Mouse (Mus musculus) brown adipose tissue, adult 24 weeks (tissue): Measurements from ENCODE around the gene Aunip. TPM values are rescaled to one million over a fixed set of nuclear protein-coding genes. Genes with fewer than 3 reads are reported as not detected.

Experiments used
- H3K27ac ChIP-seq: fragments of 200-500 bp; replicated peaks from 2 replicates; pipeline ENCODE4 v1.5.1; 2012; ENCODE audit warnings: low read depth, mild to moderate bottlenecking, low read length
- H3K4me1 ChIP-seq: fragments of 200-500 bp; 2 replicates; pipeline ENCODE4 v1.6.1; 2012; ENCODE audit warnings: low read length, mixed read lengths; ENCODE audit not compliant: control insufficient read depth, insufficient read depth, insufficient read length
- H3K4me3 ChIP-seq: fragments of 200-500 bp; 2 replicates; pipeline ENCODE4 v1.5.1; 2012; ENCODE audit warnings: low read depth, mild to moderate bottlenecking, low read length, moderate library complexity; ENCODE audit not compliant: insufficient read depth
- polyA plus RNA-seq: library from polyadenylated mRNA; stranded (reverse); fragments of >200 nt; gene quantifications from 2 replicates; pipeline ENCODE4 v1.2.4, GENCODE M21; 2012; ENCODE audit not compliant: missing spikeins, insufficient read depth, insufficient read length

Gene Aunip
- polyA plus RNA-seq: not detected in 2 replicates

DNA sequence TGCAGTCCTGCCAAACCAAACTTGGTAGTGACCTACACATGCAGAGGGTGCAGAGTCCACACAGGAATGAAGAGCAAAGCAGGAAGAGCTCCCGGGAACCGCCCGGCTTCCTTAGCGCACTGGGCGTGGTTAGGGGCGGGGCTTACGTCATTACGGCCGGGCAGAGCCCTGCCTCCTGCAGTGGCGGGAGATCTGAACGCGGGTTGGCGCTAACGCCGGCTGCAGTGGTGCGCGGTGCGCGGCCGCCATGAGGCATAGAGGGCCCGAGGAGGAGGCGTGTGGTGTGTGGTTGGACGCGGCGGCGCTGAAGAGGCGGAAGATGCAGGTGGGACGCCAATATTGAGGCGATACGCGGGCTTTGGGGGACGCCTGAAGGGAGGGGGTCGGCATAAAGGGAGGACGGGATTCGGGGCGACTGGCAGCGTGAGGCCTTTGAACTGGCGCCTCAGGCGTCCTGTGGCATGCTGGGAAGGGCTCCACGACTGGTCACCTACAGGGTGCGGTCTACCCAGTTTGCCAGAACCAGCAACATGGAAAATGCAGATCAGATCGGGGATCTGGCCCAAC is at the start of gene Aunip:
Gene Aunip (plus strand): TSS at position 155 of the 567 bp plus-strand sequence.
- Histone ChIP-seq H3K4me3 (peak within 1 kb of the TSS; percentile 49), H3K4me1 (peaks cover 2% of the 10 kb centered on the region; the same call in 1 of the 2 replicates), H3K27ac (no peak within 1 kb of the TSS)

DNA sequence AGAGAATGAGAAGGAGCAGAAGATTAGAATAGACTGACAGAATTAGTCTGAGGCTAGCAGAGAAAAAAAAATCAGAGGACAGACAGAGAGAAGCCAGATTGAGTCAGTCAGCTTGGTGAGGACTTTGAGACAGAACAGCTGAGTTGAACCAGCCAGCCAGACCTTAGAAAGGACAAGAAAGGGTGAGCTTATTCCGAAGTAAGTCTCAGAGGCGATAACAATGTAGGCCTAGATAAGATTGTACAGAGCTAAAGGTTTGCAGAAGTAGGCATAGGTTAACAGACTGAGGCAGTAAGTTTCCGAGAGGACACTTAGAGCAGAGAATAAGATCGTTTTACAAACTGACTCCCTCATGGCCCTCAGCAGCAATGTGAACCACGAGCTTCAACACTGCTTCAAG is 49.5 kb upstream of the Aunip start:
- Histone ChIP-seq H3K4me1 (no peaks in the 10 kb centered on the region), H3K27ac (no peak overlapping the region), H3K4me3 (no peak overlapping the region)

DNA sequence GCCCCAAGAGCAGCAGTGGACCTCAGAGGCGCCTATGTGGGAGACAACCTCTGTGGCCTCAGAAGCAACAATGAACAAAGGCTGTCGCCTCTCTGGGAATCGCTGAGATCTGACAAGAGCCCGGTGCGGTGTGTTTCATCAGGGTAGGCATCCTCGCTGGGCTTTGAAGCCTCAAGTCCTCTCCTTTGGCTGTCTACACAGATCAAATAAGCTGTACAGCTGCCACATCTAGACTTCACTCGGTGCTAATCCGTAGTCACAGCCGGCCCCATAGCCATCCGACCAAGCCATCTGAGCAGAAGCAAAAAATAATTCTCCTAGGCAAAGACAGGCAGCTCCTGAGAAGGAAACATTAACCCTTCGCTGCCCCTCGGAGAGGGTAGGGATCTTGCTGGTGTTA is 45.0 kb upstream of the Aunip start:
- H3K4me1 ChIP-seq: no peaks in the 10 kb centered on the region; the same call in 1 of the 2 replicates
- no peak overlapping the region for H3K27ac ChIP-seq
- no peak overlapping the region for H3K4me3 ChIP-seq

DNA sequence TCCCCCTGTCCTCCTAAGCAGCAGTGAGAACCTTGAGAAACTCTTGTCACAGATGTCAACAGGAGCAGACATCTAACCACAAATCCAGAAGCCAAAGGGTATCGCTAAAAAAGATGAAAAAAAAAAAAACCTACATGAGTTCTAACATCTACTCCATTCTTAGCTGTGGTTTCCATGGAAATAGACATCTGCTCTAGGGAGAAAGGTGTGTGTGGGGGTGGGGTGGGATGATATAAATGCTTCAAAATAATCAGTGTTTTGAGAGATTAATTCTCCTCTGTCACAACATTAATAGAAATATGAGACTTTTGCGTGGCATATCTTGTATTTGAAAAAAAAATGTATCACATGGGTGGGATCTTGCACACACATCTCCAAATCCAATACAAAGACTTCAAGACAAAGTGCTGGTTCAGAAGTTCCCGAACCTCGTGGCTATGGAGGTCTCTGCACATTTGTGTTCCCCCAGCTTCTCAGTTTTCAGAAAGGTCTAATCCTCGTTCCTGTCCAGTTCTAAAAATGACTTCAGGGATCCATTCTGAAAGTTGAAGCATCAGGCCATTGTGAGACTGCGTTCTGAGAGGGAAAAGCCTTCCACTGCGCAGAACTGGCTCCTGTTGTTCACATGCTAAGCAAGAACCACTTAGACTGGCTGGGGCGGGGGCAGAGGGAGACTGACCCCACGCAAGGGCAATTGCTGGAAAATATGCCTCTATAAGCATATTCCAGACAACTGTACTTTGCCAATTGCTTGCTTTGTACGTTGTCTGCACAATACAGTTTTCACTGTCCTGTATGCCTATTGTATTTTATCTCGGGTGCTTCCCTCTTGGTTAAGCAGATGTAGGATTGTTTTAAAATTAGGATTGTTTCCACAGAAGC is 44.2 kb upstream of the Aunip start:
- Histone ChIP-seq H3K4me1 (no peaks in the 10 kb centered on the region; the same call in 1 of the 2 replicates), H3K27ac (no peak overlapping the region), H3K4me3 (no peak overlapping the region)

DNA sequence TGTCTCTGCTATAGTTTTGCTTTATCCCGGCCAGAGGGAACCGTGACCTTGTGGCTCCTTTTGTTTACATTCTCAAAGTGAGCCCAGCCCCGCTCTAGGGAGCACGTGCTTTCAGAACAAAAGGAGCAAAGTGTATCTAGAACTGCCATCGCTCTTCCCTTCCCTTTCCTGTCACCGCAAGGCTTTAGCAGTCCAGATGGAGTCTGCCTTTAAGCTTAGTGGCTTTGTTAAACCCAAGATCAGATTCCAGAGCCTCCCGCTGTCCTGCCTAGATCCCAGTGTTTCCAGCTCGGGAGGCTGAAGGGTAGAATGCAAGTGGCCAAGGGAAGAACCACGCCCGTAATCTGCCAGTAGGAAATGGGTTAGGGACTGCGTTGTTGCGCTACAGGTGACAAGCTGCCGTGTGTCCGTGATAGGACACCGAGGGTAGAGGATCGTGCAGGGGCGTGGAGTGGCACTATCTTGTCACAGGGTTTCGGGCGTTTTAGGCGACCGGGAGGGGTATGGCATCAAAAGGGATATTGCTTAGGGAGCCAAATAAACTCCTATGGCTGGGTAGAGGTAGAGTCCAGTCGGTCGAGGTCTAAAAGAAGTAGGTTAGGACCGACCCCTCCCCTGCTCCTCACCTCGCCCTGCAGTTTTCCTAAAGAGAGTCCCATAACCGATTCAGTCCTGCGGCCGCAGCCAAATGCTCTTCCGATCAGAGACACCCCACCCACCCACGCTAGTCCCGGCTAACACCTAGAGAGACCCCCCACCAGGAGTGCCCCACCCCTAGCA is 43.2 kb upstream of the Aunip start:
- Histone ChIP-seq H3K4me1 (no peaks in the 10 kb centered on the region; the same call in 1 of the 2 replicates), H3K27ac (peak overlapping the region; percentile 12; the same call in 1 of the 2 replicates), H3K4me3 (peak overlapping the region; percentile 61)

DNA sequence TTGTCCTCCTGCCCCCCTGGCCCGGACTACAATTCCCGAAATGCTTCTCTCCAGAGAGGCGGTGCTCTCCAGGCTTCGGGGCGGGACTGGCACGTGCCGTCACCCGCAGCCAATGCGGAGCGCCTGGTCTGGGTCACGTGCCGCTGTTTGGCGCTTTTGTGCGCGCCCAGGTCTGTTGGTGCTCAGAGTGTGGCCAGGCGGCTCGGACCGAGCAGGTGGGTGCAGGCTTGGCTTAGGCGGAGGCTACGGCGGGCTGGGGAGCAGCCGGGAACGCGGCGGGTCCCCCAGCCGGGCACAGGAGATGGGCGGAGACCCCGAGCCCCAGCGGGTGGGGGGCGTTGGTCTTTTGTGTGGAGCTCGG is 42.6 kb upstream of the Aunip start, which contains the start of gene Stmn1:
Gene Stmn1 (plus strand): TSS at position 106 of the 361 bp plus-strand sequence.
- Histone ChIP-seq H3K4me1 (no peaks in the 10 kb centered on the region; the same call in 1 of the 2 replicates), H3K27ac (peak within 1 kb of the TSS; percentile 12; the same call in 1 of the 2 replicates), H3K4me3 (peak within 1 kb of the TSS; percentile 62)

DNA sequence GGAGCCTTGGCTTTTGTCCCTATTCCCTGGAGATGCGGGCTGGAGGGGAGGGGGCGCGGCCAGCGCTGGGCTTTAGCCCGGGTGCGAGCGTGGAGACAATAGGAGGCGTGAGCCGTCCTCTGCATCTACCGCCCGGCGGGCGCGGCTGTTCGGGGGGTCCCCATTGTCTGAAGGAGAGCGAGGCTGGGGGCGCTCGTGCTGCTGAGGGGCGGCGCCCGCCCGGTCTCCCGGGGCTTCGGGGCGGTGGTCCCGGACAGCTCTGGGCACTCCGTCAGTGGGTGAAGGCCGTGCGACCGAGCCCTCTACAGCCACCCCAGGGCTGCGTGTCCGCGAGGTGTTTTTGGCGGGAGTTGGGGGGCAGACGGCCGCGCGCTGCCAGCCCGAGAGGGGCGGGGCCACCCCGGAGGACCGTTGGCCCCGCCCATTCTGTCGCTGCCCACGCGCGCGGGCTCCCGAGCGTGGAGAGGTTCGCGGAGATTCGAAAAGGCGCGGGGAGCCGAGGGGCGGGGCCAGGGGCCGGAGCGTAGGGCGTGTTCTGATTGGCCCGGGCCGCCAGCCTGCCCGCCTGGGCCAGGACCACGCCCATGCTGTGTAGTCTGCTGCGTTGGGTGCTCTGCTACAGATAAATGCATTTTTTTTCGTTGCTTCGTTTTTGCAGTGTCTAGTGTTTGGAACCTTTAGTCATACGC is 42.1 kb upstream of the Aunip start:
- Histone ChIP-seq H3K4me1 (no peaks in the 10 kb centered on the region; the same call in 1 of the 2 replicates), H3K27ac (no peak overlapping the region), H3K4me3 (peak overlapping the region; percentile 62)

DNA sequence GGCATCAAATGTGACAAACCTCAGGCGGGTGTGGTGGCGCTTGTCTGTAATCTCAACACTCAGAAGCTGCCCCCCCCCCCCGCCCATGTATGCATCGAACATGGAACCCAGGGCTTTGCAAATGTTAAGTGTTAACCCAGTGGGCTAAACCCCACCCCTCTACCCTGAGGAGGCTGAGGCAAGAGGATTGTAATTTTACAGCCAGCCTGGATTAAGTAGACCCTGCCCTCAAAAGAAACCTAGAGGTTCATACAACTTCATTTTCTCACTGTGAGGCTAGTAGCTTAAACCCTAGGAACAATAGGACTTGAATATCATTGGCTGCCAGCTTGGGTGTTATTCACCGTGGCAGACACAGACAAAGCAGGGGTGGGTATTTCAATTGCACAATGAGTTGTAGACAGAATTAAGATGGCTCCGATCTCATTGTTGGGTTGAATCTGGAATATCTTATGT is 41.4 kb upstream of the Aunip start:
- peak overlapping the region; percentile 39; the same call in 1 of the 2 replicates for H3K4me3 ChIP-seq
- H3K27ac ChIP-seq: no peak overlapping the region
- H3K4me1 ChIP-seq: no peaks in the 10 kb centered on the region; the same call in 1 of the 2 replicates

DNA sequence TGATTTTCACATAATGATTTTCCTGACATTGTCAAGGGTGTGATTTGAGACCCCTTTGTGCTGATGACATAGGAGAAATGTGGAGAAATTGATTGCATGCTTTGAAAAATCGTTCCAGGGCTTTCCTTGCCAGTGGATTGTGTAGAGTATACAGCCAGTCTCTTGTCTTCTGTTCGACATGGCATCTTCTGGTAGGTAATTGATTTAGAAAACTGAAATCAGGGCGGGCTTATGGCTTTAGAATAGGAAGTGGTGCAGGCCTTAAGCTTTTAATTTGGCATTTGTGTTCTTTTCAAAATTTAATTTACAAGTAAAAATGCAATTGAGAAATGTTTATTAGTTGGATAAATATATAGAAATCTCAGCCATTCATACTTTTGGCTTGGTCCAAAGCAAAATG is 40.8 kb upstream of the Aunip start:
- Histone ChIP-seq H3K4me3 (no peak overlapping the region), H3K4me1 (no peaks in the 10 kb centered on the region; the same call in 1 of the 2 replicates), H3K27ac (no peak overlapping the region)

DNA sequence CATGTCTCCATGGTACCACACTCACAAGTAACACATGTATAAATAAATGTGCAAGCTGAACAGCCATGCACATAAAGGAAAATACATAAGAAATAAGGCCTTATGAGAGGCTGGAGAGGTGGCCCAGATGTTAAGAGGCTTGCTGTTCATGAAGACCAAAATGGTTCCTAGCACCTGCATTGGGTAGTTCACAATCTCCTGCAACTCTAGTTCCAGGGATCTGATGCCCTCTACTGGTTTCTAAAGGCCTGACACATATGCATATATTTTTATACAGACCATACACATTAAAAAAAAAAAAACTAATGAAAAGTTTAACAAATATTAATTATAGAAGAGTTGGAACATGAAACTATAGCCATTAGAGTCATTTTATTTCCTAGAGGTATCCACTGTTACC is 39.3 kb upstream of the Aunip start:
- Histone ChIP-seq H3K4me3 (no peak overlapping the region), H3K27ac (no peak overlapping the region), H3K4me1 (no peaks in the 10 kb centered on the region; the same call in 1 of the 2 replicates)

DNA sequence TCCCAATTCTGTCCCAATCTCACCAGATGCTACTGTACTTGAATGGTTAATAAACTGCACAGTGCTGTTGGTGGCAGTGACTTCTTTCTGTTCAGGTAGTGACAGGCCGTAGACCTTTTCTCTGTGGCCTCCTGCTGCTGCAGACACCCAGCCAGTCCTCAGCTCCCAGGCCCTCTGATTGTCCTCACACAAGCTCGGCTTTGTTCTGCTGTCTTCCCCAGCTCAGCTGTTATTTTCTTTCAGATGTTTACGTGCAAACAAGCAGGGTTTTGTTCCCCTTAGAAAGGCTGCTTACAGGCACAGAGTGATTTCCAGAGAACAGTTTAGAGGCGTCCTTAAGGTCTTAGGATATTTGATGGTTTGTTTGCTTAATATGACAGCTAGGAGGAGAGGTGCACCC is 37.0 kb upstream of the Aunip start:
- no peak overlapping the region for H3K27ac ChIP-seq
- no peaks in the 10 kb centered on the region for H3K4me1 ChIP-seq
- no peak overlapping the region for H3K4me3 ChIP-seq

DNA sequence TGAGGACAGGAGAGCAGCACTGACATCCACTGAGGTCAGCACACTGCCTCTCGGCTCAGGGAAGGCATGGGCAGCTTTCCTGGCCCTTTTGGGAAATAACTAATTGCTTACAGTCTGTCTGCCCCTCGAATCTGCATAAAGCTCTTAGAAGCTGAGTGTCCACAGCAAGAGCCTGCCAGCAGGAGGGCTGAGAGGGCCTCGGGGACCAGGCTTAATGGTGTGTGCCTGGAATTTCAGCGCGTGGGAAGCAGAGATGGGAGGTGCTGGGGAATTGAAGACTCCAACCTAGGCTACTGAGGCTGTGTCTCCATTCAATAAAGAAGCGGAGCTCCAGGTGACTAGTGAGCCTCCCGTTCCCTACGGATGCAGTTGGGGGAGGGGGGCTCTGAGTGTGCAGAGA is 36.6 kb upstream of the Aunip start:
- Histone ChIP-seq H3K27ac (no peak overlapping the region), H3K4me1 (no peaks in the 10 kb centered on the region), H3K4me3 (no peak overlapping the region)

DNA sequence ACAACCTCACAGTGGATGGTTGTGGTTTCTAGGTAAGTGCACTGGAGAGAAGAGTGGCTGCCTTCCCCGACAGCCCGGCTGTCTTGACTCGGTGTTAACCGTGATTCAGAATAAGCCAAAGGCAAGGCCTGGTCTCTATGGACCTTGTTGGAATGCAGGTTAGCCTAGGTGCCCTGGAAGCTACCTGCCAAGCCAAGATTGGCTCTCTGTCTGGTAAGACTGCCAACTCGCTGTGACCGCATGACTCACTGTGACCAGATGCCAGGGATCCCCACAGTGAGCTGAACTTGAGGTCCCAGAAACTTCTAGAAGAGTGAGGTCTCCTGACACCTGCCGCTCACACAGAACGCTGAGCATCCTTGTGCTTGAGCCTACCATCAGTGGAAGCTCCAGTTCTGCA is 33.9 kb upstream of the Aunip start:
- Histone ChIP-seq H3K4me1 (no peaks in the 10 kb centered on the region), H3K4me3 (no peak overlapping the region), H3K27ac (no peak overlapping the region)

DNA sequence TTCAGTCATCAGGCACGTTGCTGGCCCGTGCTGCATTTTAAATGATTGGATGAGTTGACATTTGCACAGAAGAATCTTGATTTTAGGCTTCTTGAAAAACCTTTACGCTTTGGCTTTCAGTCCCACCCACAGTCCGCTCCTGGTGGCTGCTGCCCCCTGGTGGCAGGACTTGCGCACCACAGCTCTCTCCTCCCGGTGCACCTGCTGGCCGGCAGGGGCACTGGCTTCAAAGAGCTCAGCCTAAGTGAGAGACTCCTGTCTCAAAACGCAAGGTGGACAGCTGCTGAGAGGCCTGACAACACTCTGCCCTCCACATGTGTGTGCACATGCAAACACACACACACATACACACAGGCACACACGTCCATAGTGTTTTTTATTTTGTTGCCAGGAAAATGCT is 32.8 kb upstream of the Aunip start:
- no peaks in the 10 kb centered on the region for H3K4me1 ChIP-seq

More for the DNA sequence above, 32.8 kb upstream of the Aunip start:
- Histone ChIP-seq H3K27ac (no peak overlapping the region), H3K4me3 (no peak overlapping the region)
